Mouse (Mus musculus) ES-Bruce4 (cell line): ENCODE measurements at regions not wholly inside any gene's neighbourhood (a gene's known extent, or its start where the extent isn't known, plus 50 kb on each side); places are given as distances from the start of the nearest gene placed in this dataset.

ENCODE experiments used
- CTCF ChIP-seq: IDR thresholded peaks from one replicate; pipeline ENCODE4 v1.8.1; 2011; ENCODE audit warnings: low read depth, low read length
- EP300 ChIP-seq: IDR thresholded peaks from 2 replicates; pipeline ENCODE4 v1.6.1; 2011; ENCODE audit warnings: low read depth, low read length; ENCODE audit not compliant: insufficient read depth
- POLR2A ChIP-seq: IDR thresholded peaks from one replicate; pipeline ENCODE4 v1.8.1; 2011; ENCODE audit warnings: low read length; ENCODE audit not compliant: insufficient read depth

DNA sequence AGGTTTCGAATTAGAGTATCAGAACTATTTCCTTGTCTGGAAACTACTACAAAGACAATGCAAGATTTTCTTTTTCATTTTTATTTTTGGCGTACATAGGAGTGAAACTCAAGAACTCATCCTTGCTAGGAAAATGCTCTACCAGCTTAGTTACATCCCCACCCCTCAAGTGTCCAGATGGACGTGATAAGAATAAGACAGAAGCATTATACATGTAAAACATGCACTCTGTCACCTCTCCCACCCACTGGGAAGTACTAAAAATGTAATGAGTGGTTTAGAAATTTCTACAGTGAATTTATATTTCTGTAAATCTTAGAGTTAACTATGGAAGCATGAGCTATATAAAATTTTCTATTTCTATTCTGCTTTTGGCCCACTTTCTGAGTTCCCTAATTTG is 1089.3 kb upstream of the Gje1 start:
- no peak for TF ChIP-seq EP300
- TF ChIP-seq POLR2A, result no peak
- TF ChIP-seq CTCF, result no peak
